Mouse (Mus musculus) megakaryocyte, embryonic 14.5 days (primary cell): ENCODE results near the gene Gamt. TPM values are rescaled to one million over a fixed set of nuclear protein-coding genes. Genes with fewer than 3 reads are reported as not detected.
A peak's percentile ranks its signal among the peaks of the same experiment; 100 is the strongest.

Experiments used
- H3K27me3 ChIP-seq: replicated peaks from 2 replicates; pipeline ENCODE3; 2012; ENCODE audit warnings: inconsistent platforms
- H3K36me3 ChIP-seq: replicated peaks from 2 replicates; pipeline ENCODE3; 2012; ENCODE audit warnings: low read length, inconsistent platforms, mixed read lengths
- H3K4me1 ChIP-seq: 2 replicates; pipeline ENCODE4 v1.6.1; 2012; ENCODE audit warnings: inconsistent platforms
- H3K4me3 ChIP-seq: replicated peaks from 2 replicates; pipeline ENCODE3; 2012; ENCODE audit warnings: moderate library complexity, mild to moderate bottlenecking, inconsistent platforms
- H3K9me3 ChIP-seq: 2 replicates; pipeline ENCODE4 v1.6.1; 2012; ENCODE audit warnings: inconsistent platforms
- FLI1 ChIP-seq: IDR thresholded peaks from 2 replicates; pipeline ENCODE4 v1.6.1; 2012; ENCODE audit warnings: low read length, inconsistent platforms, mixed read lengths
- GATA1 ChIP-seq: IDR thresholded peaks from 3 replicates; pipeline ENCODE4 v1.6.1; 2012; ENCODE audit warnings: mixed read lengths, low read length, inconsistent platforms, borderline replicate concordance
- polyA plus RNA-seq: library from polyadenylated mRNA; stranded (reverse); fragments of >175 nt; gene quantifications from 2 replicates; pipeline ENCODE4 v1.2.3, GENCODE M21; 2012; ENCODE audit warnings: low replicate concordance; ENCODE audit not compliant: insufficient read depth

Gene Gamt
- polyA plus RNA-seq, 1 experiment = 3.2 TPM

DNA sequence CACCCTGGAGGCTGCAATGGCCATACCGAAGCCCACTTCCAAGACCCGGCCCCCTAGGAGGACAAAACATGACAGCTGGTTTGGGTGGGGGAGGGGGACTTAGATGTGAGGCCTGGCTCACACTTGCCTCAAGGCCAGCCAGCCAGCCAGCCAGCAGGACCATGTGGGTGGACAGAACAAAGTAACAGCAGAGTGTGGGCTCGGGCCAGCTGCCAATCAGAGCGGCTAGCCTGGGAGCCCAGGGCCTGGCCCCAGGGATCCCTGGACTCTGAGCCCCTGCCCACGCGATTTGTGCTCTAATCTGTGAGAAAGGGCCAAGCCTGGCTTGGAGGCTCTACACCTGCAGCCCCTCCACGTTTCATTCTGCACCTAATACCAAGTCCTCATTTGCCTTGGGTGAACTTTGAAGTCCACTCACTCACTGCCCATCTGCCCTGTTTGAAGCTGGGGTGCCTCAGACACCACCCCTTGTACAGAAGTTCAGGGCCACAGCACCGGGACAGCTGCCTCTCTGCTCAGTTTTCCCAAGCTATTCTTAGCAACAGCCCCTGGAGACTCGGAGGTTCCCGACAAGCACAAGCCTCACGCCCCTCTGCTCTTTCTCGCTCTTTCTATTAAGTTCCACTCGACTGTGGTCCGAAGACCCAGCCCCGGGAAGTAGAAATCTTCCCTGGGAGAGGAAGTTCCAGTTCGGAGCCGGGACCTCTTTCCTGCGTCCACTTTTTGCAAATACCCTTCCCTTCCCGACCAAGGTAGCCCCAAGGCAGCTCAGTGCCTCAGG, 761 bp downstream of the Gamt start:
- peaks cover 49% of the 10 kb centered on the region for H3K36me3 ChIP-seq
- H3K9me3 ChIP-seq = no peaks in the 10 kb centered on the region
- no peaks in the 10 kb centered on the region for H3K27me3 ChIP-seq
- H3K4me3 ChIP-seq = peak overlapping the region; percentile 94
- TF ChIP-seq FLI1 (no peak), GATA1 (no peak)
- H3K4me1 ChIP-seq = peaks cover 71% of the 10 kb centered on the region

DNA sequence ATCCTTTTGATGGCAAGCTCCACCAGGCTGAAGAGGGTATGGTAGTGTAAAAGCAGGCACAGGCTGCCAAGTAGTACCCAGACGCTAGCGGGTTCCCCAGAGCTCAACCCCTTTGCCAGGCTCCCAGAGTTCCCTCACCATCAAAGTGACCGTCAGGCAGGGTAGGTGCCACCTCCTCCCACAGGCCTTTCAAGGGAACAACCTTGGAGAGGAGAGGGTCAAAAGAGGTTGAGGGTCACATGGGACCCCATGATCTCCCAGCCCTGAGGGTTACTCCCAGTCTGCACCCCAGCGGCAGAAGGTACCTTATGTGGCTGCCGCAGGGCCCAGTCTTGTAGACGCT, 1.4 kb downstream of the Gamt start:
- H3K36me3 ChIP-seq = peaks cover 55% of the 10 kb centered on the region
- no peaks in the 10 kb centered on the region for H3K27me3 ChIP-seq
- peaks cover 75% of the 10 kb centered on the region for H3K4me1 ChIP-seq
- no peaks in the 10 kb centered on the region for H3K9me3 ChIP-seq
- H3K4me3 ChIP-seq = no peak overlapping the region
- TF ChIP-seq FLI1 = no peak
- TF ChIP-seq GATA1 = no peak

GRCm38 (mm10) chr10:80258752-80259462, 1.9 kb downstream of the Gamt start:
- TF ChIP-seq FLI1 (no peak), GATA1 (no peak)
- Histone ChIP-seq H3K4me3 (no peak overlapping the region), H3K4me1 (peaks cover 74% of the 10 kb centered on the region), H3K9me3 (no peaks in the 10 kb centered on the region), H3K36me3 (peaks cover 60% of the 10 kb centered on the region), H3K27me3 (no peaks in the 10 kb centered on the region)

DNA sequence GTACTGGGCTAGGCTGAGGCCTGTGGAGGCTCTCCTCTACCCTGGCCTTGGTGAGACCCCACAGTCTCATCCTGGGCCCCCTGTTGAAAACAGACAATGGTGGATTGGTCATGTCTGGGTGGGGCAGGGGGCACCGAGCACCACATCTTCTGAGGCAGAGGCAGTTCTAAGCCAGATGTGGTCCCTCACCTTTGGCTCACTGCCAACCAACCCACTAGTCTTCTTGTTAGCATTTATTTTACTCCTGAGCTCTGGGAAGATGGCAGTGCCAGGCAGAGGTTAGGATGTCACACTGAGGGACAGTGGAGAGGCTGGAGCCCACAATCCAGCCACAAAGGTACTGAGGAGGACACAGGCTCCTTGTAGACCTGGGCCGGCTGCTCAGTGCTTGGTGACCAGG, 2.9 kb downstream of the Gamt start:
- Histone ChIP-seq H3K27me3 (no peaks in the 10 kb centered on the region), H3K4me3 (peak overlapping the region; percentile 51), H3K4me1 (peaks cover 70% of the 10 kb centered on the region), H3K36me3 (peaks cover 70% of the 10 kb centered on the region), H3K9me3 (no peaks in the 10 kb centered on the region)
- TF ChIP-seq FLI1 = no peak
- TF ChIP-seq GATA1 = no peak

- Histone ChIP-seq H3K9me3 (no peaks in the 10 kb centered on the region), H3K4me1 (peaks cover 73% of the 10 kb centered on the region), H3K4me3 (no peak overlapping the region), H3K36me3 (peaks cover 87% of the 10 kb centered on the region), H3K27me3 (no peaks in the 10 kb centered on the region)
- TF ChIP-seq FLI1 = no peak
- no peak for TF ChIP-seq GATA1
Observed at GRCm38 (mm10) chr10:80255881-80256535, 4.8 kb downstream of the Gamt start.

DNA sequence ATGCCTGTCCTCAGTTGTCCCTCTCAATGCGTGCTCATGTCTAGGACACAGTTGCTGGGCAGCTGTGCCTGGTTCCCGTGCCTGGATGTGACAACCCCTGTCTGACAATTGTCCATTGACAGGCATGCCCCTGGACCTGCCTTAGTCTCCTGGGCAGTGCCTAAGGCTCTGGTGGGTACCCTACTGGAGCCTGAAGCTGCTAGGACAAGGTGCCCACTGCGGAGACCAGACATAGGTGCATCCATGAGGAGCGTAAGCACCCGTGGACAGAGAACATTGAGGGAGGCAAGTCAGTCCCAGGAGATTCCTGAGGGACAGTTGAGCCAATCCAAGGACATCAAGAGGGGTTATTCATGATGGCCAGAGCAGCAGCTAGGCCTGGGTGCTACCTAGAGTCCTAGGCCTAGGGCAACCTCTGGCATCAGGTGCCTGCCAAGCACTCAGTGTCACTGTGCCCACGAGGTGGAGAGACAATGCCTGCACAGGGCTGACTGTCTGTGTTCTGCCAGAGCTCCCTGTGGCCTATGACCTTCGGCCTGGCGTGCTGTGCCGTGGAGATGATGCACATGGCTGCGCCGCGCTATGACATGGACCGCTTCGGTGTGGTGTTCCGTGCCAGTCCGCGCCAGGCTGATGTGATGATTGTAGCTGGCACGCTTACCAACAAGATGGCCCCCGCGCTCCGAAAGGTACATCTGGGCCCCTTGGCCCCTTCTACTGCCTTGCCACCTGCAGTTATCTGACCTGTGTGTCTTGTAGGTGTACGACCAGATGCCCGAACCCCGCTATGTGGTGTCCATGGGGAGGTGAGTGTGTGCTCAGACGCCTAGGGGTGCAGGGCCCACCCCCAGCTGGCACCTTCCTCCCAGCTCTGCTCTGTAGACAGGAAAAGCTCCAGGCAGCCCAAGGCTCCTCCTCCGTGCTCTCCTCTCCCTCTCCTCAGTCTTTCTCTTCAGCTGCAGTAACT, 6.2 kb downstream of the Gamt start:
- no peaks in the 10 kb centered on the region for H3K27me3 ChIP-seq
- TF ChIP-seq FLI1 = no peak
- TF ChIP-seq GATA1 = no peak
- H3K4me1 ChIP-seq = peaks cover 73% of the 10 kb centered on the region
- H3K36me3 ChIP-seq = peaks cover 88% of the 10 kb centered on the region
- no peaks in the 10 kb centered on the region for H3K9me3 ChIP-seq
- peak overlapping the region; percentile 38 for H3K4me3 ChIP-seq

- H3K4me1 ChIP-seq = peaks cover 63% of the 10 kb centered on the region
- TF ChIP-seq GATA1 (no peak), FLI1 (no peak)
- no peaks in the 10 kb centered on the region for H3K9me3 ChIP-seq
- H3K27me3 ChIP-seq = no peaks in the 10 kb centered on the region
- H3K4me3 ChIP-seq = no peak overlapping the region
- H3K36me3 ChIP-seq = peaks cover 77% of the 10 kb centered on the region
Observed at GRCm38 (mm10) chr10:80253551-80253950, 7.3 kb downstream of the Gamt start.

DNA sequence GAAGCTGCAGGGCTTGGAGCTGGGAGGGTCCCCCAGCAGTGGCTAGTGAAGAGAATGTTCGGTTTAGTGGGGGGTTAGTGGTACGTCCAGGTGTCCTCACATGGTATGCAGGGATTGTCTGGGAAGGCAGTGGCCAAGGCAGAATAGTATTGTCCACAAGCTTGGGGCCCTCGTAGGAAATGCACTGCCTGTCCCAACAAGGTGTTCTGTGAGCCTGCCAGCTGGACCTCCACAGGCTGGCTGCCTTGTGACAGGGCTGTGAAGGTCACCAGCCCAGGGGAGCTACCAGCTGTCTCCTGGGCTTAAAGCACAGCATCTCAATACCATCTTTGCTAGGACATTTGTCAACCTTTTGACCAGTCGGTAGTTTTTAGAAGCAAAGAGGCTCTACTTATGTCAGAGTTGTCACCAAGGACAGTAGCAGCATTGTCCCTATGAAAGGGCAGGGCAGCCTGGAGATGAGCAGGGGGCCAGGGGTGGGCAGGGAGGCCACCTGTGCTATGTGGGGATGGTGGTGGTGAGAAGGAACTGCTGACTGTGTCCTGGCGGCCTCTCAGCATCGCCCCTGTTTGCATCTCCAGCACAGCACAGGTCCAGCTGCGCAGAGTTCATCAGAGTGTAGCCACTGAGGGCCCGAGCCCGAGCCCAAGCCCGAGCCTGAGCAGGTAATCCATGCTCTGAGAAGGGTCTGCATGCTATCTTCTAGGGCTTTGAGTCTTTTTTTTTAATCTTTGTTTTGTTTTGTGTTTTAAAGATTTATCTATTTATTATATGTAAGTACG, 8.1 kb downstream of the Gamt start:
- no peak overlapping the region for H3K4me3 ChIP-seq
- H3K27me3 ChIP-seq = no peaks in the 10 kb centered on the region
- no peak for TF ChIP-seq GATA1
- no peak for TF ChIP-seq FLI1
- peaks cover 60% of the 10 kb centered on the region for H3K4me1 ChIP-seq
- no peaks in the 10 kb centered on the region for H3K9me3 ChIP-seq
- H3K36me3 ChIP-seq = peaks cover 68% of the 10 kb centered on the region

DNA sequence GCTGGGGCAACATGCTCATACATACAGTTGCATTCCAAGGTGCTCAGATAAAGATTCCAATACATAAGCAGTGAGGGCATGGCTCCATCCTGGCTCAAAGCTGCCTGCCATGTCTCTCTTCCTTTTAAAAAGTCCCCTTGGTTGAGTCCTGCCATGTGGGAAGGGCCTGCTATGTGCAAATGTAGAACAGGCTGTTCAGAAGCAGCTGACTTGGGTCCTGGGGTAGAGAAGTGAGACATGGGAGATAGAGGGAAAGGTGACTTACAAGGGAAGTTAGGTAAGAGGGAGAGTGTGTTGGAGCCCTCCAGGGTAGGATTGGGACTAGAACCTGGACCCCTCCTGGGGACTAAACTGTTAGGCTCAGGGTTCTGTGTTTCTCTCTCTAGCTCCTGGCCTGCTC, 8.8 kb downstream of the Gamt start:
- TF ChIP-seq GATA1 = no peak
- no peak for TF ChIP-seq FLI1
- H3K36me3 ChIP-seq = peaks cover 63% of the 10 kb centered on the region
- H3K4me3 ChIP-seq = no peak overlapping the region
- H3K27me3 ChIP-seq = no peaks in the 10 kb centered on the region
- H3K4me1 ChIP-seq = peaks cover 58% of the 10 kb centered on the region
- no peaks in the 10 kb centered on the region for H3K9me3 ChIP-seq
